Mouse (Mus musculus): ENCODE measurements at regions not wholly inside any gene's neighbourhood (a gene's known extent, or its start where the extent isn't known, plus 50 kb on each side); places are given as distances from the start of the nearest gene placed in this dataset.

DNA sequence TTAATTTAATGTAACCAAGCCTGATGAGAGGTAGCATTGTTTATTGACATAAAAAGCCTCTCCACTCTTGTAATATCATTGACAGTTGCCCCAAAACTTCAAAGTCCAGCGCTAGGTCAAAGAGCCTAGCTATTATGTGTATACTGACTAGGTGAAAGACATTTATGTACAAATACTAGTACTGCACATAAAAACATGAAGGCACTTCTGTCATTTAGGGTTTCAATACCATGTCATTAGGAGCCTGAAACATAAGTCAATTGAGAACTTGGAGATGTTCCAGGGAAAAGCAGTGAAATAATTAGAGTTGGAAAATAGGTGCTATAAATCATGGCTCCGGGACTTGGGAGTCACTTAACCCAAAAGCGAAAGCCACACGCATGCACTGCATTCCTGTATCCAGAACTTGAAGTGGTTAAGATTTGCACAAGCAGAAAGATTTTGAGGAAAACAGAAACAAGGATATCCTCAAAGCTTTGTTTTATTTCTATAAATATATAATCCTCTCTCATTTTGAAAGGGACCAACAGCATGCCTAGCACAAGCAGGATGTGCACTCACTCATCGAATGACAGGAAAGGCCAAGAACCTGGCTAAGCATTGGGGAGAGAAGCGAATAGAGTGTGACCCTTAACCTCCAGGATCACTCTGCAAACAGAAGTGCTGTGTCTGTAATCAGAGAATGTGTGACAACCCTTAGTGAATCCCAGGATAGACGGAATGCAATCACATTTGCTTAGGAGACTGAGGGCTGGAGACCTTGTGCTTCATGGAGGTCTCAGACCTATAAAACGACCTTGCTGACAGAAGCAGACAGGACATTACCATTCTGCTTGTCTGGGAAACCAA, 176.3 kb upstream of the Crim1 start:
- TF ChIP-seq CTCF (IDR thresholded peaks at IDR 0.05), result no peak
- no peak for DNase-seq
- intact Hi-C loops (cut with DNase I), result no loop called here
- H3K4me3 ChIP-seq, result no peak overlapping the region
- H3K27ac ChIP-seq, result no peak overlapping the region

DNA sequence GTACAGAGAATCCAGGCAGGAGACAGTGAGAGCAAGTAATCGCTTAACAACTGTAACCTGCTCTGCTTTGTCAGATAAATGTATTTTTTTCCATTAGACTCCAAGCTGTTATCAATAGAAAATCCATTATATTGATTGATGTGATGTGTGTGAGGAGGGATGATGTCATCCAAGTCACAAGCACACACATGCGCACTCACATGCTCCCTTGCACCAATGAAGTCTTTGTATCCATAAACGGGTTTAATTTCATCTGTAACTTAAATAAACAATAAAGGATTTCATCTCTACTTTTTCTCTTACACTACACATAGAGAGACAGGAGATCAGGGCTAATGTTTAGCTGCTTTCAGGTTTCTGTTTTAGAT, 175.7 kb upstream of the Crim1 start:
- intact Hi-C loops (cut with DNase I), result no loop called here
- Histone ChIP-seq H3K4me3 (no peak overlapping the region), H3K27ac (no peak overlapping the region)
- DNase-seq, result no peak
- no peak for TF ChIP-seq CTCF (IDR thresholded peaks at IDR 0.05)

DNA sequence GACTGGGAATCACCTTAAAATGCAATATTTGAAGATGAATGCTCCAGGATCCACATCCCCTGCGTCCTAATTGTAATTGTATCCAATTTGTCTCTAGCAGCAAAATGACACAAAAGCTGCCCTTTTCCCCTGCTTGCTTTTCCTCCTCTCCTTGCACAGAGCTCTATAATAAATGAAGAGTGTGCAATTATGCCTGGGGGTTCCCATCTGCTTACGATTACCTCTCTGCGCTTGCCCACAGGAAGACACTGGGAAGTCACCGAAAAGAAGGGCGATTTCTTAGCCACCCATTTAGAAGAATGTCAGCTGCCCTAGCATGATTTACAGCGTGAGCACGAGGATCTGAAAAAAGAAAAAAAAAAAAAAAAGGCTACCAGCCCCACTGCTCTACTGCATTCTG, 174.8 kb upstream of the Crim1 start:
- Histone ChIP-seq H3K27ac (no peak overlapping the region), H3K4me3 (no peak overlapping the region)
- TF ChIP-seq CTCF (IDR thresholded peaks at IDR 0.05), result no peak
- no peak for DNase-seq
- intact Hi-C loops (cut with DNase I), result no loop called here

DNA sequence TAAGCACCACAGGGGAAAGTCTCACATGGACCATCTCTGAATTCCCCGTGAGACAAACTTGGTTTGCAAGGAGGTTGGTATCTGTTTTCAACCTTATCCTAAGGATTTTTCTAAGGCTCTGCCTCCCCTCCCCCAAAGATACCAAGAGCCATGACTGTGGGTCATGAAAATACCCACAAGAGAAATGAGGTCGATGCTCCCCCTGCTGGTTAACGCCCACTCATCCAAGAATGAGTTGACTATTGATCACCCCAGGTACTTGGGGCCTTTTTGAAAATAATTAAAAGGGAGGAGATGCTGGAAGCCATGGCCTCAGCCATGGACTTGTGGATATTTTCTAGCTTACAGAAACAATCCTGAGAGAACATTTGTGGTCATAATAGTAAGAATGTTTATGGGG, 164.4 kb upstream of the Crim1 start:
- intact Hi-C loops (cut with DNase I), result no loop called here

DNA sequence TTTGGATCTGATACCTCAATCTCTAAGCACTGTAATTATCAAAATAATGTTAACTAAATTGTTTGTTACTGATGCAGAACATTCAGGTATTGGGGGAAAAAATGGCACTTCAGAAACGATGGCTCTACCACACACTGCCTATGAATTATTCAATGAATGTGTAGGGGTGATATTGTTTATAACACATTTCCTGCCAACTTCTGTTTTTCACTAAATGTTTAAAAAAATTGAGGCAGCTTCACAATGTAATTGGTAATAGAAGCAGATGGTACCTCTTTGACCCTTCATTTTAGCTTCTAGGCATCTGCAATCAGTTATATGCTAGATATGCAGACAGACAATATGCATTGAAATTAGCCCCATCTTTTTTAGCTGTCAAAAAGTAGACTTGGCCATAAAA, 159.7 kb upstream of the Crim1 start:
- H3K4me3 ChIP-seq, result no peak overlapping the region
- intact Hi-C loops (cut with DNase I), result loop anchor here (5.0 kb wide), 1 partner anchor 417 kb away; no protein-coding TSS in a partner anchor
- TF ChIP-seq CTCF (IDR thresholded peaks at IDR 0.05), result no peak
- DNase-seq, result no peak
- H3K27ac ChIP-seq, result no peak overlapping the region

More for the DNA sequence above, 164.4 kb upstream of the Crim1 start:
- no peak for DNase-seq
- Histone ChIP-seq H3K4me3 (no peak overlapping the region), H3K27ac (no peak overlapping the region)
- no peak for TF ChIP-seq CTCF (IDR thresholded peaks at IDR 0.05)

GRCm38 (mm10) chr17:78041204-78041603, 158.8 kb upstream of the Crim1 start:
- intact Hi-C loops (cut with DNase I), result loop anchor here (5.0 kb wide), 1 partner anchor 416 kb away; no protein-coding TSS in a partner anchor
- no peak for DNase-seq
- H3K4me3 ChIP-seq, result no peak overlapping the region
- H3K27ac ChIP-seq, result no peak overlapping the region
- no peak; the same call in 1 of the 2 replicates for TF ChIP-seq CTCF (IDR thresholded peaks at IDR 0.05)

GRCm38 (mm10) chr17:78049766-78050165, 150.3 kb upstream of the Crim1 start:
- no peak for DNase-seq
- Histone ChIP-seq H3K27ac (no peak overlapping the region), H3K4me3 (no peak overlapping the region)
- TF ChIP-seq CTCF (IDR thresholded peaks at IDR 0.05), result no peak
- intact Hi-C loops (cut with DNase I), result no loop called here

DNA sequence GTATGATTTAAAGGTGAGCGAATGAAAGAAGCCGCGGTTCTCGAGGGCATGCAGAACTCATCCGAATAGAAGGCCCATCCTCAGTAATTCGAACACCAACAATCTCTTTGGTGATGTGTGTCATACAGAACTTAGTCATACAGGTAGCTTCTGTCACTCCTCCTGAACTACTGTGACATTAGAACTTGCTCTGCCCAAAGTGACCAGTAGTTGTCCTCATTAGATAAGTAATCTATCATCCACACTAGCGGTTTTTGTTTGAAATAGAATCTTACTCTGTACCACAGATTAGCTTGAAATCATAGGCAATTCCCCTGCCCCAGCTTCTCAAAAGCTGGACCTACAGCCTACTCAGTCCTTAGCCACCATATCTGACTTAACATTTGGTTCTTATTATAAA, 149.8 kb upstream of the Crim1 start:
- DNase-seq, result no peak
- Histone ChIP-seq H3K27ac (no peak overlapping the region), H3K4me3 (no peak overlapping the region)
- peak; percentile 47 for TF ChIP-seq CTCF (IDR thresholded peaks at IDR 0.05)
- intact Hi-C loops (cut with DNase I), result no loop called here

DNA sequence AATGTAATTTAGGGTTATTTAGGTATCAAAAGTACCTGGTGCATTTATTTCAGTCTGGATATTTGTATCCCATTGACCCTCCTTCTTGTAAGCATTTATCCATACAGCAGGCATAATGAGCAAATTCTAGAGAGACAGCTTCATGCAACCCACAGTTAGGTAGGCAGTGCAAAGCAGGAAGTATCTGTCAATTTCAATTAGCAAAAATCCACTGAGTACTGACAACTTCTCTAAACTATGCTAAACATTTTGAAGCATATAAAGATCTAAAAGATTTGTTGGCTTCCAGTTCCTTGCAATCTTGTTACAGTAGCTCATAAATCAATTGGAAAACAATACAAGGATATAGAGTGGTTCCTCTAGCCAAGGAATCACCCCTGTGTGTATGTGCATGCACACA, 124.2 kb upstream of the Crim1 start:
- no peak for DNase-seq
- intact Hi-C loops (cut with DNase I), result no loop called here
- Histone ChIP-seq H3K27ac (no peak overlapping the region), H3K4me3 (no peak overlapping the region)
- no peak for TF ChIP-seq CTCF (IDR thresholded peaks at IDR 0.05)

DNA sequence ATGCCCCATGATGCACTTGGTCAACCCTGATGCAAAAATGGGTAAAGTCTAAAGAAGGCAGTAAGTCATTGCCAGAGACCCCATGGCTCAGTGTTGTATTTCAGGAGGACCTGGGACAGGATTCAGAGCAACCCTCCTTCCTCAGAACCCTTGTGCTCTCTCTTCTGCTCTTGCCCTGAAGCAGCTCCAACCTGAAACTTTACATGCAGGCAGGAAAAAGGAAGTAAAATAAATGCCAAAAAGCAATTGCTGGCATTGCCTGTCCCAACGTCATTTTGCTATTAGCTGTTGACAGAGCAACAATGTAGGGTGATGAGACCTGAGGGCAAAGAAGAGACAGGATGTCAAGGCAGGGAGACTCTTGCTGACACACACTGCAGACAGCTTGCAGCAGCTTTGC, 121.7 kb upstream of the Crim1 start:
- no peak overlapping the region for H3K27ac ChIP-seq
- H3K4me3 ChIP-seq, result no peak overlapping the region
- no peak for TF ChIP-seq CTCF (IDR thresholded peaks at IDR 0.05)
- intact Hi-C loops (cut with DNase I), result no loop called here
- DNase-seq, result no peak

GRCm38 (mm10) chr17:78084419-78084818, 115.6 kb upstream of the Crim1 start:
- no peak overlapping the region for H3K27ac ChIP-seq
- DNase-seq, result no peak
- intact Hi-C loops (cut with DNase I), result no loop called here
- no peak for TF ChIP-seq CTCF (IDR thresholded peaks at IDR 0.05)
- H3K4me3 ChIP-seq, result no peak overlapping the region

- no peak for TF ChIP-seq CTCF (IDR thresholded peaks at IDR 0.05)
- DNase-seq, result no peak
- intact Hi-C loops (cut with DNase I), result no loop called here
- Histone ChIP-seq H3K4me3 (no peak overlapping the region), H3K27ac (no peak overlapping the region)
Measured at GRCm38 (mm10) chr17:78086963-78087362, 113.1 kb upstream of the Crim1 start.

- no peak for DNase-seq
- intact Hi-C loops (cut with DNase I), result no loop called here
- TF ChIP-seq CTCF (IDR thresholded peaks at IDR 0.05), result no peak
Measured at GRCm38 (mm10) chr17:78097699-78098098, 102.3 kb upstream of the Crim1 start.

GRCm38 (mm10) chr17:78108793-78109192, 91.3 kb upstream of the Crim1 start:
- DNase-seq, result no peak
- intact Hi-C loops (cut with DNase I), result no loop called here
- no peak for TF ChIP-seq CTCF (IDR thresholded peaks at IDR 0.05)
- H3K27ac ChIP-seq, result no peak overlapping the region
- no peak overlapping the region for H3K4me3 ChIP-seq

More at GRCm38 (mm10) chr17:78097699-78098098, 102.3 kb upstream of the Crim1 start:
- H3K4me3 ChIP-seq, result no peak overlapping the region
- H3K27ac ChIP-seq, result no peak overlapping the region

All from gastrocnemius, adult 2 months (tissue).